Mouse (Mus musculus) fibroblast of lung, adult 2 months (primary cell): Measurements from ENCODE around the gene Timd4.

Experiments
- DNase-seq: peaks from one replicate; pipeline ENCODE4 v3.0.0-alpha.2; 2011; ENCODE audit warnings: low read depth

The Timd4 gene

DNA sequence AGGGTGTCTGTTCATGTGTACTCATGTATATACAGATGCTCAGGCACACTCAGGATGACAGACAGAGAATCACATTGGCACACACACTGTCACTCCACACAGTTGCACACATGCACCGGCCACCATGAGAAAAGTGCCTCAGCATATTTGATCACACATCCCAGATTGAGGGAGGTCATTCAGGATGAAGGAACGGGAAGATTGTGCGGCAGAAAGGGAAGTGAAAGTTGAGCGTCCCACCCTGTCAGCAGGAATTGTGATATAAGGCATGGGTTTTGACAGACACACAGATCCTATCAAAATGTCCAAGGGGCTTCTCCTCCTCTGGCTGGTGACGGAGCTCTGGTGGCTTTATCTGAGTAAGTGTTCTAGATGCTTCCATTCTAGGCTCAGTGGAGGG is at the start of gene Timd4:
TSS of gene Timd4 (plus strand) at position 290 of the 400 bp plus-strand sequence.
- DNase-seq: no peak

GRCm38 (mm10) chr11:46776879-46777278 is 33.7 kb upstream of the Timd4 start:
- DNase-seq: no peak

DNA sequence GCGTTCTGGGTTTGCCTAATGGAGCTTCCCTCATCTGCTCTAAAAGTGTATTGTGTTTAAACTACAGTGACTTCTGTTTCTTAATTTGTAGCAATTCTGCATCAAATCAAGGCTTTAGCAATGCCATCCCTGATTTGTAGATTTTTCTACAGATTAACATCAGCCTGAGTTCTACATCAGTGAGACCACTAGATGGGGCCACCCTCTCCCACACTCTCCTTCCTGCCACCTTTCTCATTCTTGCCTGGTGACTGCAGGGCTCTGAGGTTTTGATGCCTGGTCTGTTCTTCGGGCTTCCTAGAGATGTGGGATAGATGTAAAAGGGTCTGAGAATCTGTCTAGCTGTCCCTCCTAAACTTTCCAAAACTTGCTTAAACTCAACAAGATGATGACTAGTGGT is 30.8 kb upstream of the Timd4 start:
- no peak for DNase-seq

DNA sequence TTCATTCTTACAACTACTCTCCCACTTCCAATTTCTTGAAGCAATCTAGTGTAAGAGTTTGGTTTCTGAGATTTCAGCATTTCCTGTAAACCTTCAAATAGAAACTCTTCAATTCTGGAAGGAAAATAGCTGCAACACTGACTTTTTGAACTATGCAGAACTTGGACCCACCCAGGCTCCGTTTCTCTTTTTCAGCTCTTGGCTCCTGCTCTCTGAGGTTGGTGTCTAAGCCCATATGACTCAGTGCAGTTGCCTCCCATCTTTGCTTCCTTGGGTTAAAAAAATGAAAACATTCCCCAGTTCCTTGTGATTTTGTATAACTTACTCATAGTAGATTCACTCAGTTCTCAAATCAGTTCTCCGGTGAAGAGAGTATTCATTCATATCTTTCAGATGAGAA is 6.2 kb upstream of the Timd4 start:
- DNase-seq: peak; percentile 61

- no peak for DNase-seq
Observed at GRCm38 (mm10) chr11:46817692-46818091, 7.1 kb downstream of the Timd4 start.

- peak; percentile 8 for DNase-seq
Observed at GRCm38 (mm10) chr11:46819930-46820329, 9.3 kb downstream of the Timd4 start.

DNA sequence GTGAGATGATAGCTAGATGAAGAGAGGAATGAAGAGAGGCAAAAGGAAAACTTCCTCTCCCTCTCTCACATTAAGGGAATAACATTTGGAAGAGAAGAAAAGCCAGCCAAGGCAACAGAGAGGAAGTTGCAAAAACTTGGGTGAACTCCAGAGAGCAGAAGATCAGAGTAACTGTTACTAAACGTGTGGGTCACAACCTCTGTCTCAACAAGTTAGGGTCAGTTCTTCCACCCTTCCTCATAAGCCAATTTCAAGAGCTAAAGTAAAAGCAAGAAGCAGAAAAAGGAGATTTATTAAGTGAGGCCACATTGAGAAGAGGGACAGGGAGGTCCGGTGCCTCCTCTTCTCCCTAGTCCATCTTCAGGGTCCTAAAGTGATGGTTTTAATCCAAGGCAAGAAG is 19.7 kb downstream of the Timd4 start:
- DNase-seq: no peak

GRCm38 (mm10) chr11:46835080-46835479 is 24.5 kb downstream of the Timd4 start:
- no peak for DNase-seq

GRCm38 (mm10) chr11:46842015-46842726 is 31.6 kb downstream of the Timd4 start:
- DNase-seq: no peak

DNA sequence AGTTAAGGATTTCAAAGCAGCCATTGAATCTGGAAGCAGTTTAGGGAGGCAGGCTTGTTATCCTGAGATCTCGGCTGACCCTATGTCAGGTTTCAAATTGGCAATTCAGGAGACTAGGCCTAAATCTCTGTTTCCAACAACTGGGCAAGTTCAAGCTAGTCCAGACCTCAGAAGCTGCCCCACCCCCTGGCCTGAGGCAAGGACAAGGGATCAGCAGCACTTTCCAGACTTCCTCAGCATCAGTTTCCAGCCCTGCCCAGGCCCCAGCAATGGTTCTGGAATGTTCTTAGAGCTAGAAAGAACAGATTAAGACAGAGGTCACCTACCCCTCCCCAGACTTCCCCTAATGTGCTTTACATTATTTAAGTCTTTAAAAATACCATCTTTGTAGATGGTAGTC is 36.1 kb downstream of the Timd4 start:
- no peak for DNase-seq

DNA sequence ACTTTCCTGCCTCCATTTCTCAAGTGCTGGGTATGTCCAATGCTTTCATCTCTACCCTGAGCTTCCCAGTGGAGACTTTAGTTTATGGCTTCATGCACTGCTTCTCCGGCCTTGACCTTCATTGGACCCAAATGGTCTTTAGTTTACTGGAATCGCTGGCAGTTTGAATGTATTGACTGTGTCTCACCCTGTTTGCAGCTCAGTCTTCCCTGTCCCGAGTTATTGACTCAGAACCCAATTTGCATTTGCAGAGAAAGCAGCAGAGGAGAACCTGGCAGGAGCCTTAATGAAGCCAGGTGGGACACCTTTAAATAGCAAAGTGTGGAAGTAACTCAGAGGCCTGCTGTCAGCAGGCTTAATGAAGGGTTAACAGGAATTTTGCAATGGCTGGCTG is 37.2 kb downstream of the Timd4 start:
- DNase-seq: no peak

DNA sequence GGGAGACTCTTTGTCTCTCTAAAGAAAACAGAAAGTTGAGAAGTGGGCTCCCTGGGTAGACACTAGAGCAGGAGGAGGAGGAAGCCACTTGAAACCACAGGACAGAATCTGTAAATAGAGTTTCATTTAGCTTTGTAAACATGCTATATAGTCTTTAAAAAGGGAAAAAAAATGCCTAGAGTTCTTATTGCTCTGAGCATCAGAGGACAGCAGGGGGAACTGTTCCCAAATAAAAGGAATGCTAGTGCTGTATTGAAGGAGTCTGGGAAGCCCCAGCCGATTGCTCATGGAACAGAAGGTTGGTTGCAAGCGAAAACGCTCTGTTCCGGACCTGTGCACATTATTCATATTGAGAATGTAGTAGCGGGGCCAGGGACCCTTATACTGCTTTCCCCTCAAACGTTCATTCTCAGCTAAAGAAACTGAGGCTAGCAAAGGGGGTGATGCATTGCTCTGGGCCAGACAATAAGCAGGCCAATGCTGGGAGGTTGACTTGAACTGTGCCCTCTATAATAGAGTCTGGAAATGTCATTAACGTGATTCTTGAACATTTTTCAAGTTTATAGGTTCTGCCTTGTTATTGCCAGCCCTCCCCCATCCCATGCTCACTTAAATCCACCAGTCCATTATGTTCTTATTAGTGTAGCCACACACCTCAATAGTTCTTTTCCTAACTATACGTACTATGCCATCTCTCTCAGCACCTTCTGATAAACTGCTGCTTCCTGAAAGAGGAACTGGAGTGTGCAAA is 37.8 kb downstream of the Timd4 start:
- no peak for DNase-seq

GRCm38 (mm10) chr11:46864809-46865208 is 54.2 kb downstream of the Timd4 start:
- no peak for DNase-seq

- DNase-seq: no peak
Observed at GRCm38 (mm10) chr11:46868594-46868993, 58.0 kb downstream of the Timd4 start.

- no peak for DNase-seq
Observed at GRCm38 (mm10) chr11:46875774-46876173, 65.2 kb downstream of the Timd4 start.

DNA sequence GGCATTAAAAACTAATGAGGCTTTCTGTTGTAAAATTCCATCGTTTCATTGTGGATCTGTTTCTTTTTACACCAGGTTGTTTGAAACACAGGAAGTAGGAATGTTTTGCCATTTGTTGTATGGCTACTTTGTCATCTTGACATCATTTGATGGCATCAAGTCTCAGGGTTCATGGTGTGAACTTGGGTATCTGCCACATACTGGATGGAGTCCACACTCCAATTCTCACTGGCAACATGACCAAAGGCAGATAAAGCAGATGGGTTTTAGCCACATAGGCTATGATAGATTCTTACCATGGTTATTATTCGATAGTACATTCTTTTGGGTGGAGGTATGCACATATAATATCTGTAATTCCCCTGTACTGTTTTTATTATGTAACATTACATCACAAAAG is 71.9 kb downstream of the Timd4 start:
- DNase-seq: no peak

DNA sequence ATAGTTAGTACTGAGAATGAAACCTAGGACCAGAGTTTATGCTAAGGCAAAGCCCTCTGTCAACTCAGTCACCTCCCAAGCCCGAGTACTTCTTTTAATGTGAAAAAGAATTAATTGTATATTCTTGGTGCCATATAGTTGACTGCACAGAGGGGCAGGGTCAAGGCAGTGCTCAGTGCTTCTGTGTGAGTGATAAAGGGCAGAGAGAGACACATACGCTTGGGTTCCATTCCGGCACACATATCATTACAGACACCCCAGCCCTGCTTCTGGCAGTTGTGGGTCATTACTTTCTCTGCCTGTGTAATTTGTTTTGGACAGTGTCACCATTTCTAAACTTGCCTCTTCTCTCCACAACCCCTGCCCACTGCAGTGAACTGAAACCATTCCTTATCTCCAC is 78.5 kb downstream of the Timd4 start:
- no peak for DNase-seq
